In the genomic region with DNA sequence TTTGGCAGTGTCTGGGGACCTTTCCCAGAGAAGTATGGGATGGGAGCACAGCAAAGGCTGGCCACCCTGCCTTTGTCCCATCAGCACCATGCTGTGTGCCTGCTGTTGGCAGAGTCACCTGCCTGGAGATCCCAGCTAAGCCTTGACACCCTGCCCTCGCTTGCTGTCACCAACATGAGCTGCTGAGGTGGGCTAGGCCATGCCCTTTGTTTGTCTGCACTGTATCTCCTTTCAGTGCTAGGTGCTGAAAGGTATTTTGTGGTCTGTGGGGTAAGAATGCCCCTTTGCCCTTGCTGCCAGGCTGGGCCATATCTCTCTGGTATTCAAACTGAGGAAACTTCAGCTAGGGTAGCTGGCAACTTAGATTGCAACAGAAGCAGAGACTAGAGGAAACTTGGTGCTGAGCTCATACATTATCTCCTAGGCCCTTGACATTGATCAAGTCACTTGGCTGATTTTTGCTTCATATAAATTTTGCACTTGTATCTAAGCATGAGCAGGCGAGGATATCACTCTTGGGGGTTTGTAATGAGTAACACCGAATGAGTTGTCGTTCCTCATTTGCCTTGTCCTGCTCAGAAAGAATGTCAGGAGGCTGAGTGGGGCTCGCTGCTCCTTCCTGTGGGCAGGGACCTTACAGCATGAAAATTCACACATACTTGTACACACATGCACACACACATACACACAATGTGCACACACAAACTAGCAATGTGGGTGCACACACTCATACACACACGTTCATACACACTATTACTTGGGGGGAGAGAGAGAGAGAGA, we compare ENCODE assay signal across 20 mouse cellular contexts.
DNase-seq lines count a peak whose midpoint lies in the region; ATAC-seq and TF ChIP-seq lines count a peak whose summit lies in the region.
"Had no signal": no experiment of that assay in that cellular context is flagged by ENCODE, and none has a peak within 500 bp of the region (broad histone marks: within the 10 kb centered on the region; RNA-seq: fewer than 3 reads in every experiment).

No protein-coding gene starts in this region.

- TF ChIP-seq POLR2A in lung, adult 2 months (IDR thresholded peaks at IDR 0.05; ENCODE audit: borderline replicate concordance, extremely low read depth, low read depth, low read length), result no peak

- TF ChIP-seq CTCF in lung, adult 2 months (IDR thresholded peaks at IDR 0.05; ENCODE audit: insufficient read depth, low read length), result no peak

- peaks cover 18 to 21% of the 10 kb centered on the region in 2 experiments for H3K4me1 ChIP-seq in heart, embryonic 14.5 days (ENCODE audit: control insufficient read depth in 2 of 2, insufficient read depth in 2 of 2, low read length in 2 of 2)
- no peaks in the 10 kb centered on the region; the same call in 1 of the 2 replicates for H3K4me1 ChIP-seq in lung, adult 2 months (ENCODE audit: control insufficient read depth, insufficient read depth, low read length)
- H3K4me1 ChIP-seq: embryonic facial prominence, embryonic 12.5 days; midbrain, embryonic 15.5 days had no signal

- no peak overlapping the region for H3K4me2 ChIP-seq in heart, embryonic 14.5 days (ENCODE audit: low read length)
- H3K4me2 ChIP-seq: embryonic facial prominence, embryonic 12.5 days; liver, embryonic 15.5 days; midbrain, embryonic 15.5 days had no signal

- H3K9me3 ChIP-seq in heart, embryonic 14.5 days (ENCODE audit: control insufficient read depth, low read length), result peaks cover 12% of the 10 kb centered on the region
- H3K9me3 ChIP-seq: embryonic facial prominence, embryonic 12.5 days; liver, embryonic 15.5 days; midbrain, embryonic 15.5 days had no signal

- H3K27ac ChIP-seq in heart, embryonic 14.5 days (replicated peaks in 1 of 2; ENCODE audit: control insufficient read depth in 1 of 2, insufficient read depth in 1 of 2, low read depth in 2 of 2, low read length in 2 of 2), result peak overlapping the region; percentile 85 to 92
- H3K27ac ChIP-seq: embryonic facial prominence, embryonic 12.5 days; hindbrain, postnatal 0 days; kidney, postnatal 0 days; liver, embryonic 15.5 days; midbrain, embryonic 15.5 days had no signal

- intact Hi-C loops in heart, postnatal 36 days (cut with DNase I), result no loop called here

- H3K9ac ChIP-seq in heart, embryonic 14.5 days (ENCODE audit: low read length), result peak overlapping the region; percentile 45; the same call in 1 of the 2 replicates
- H3K9ac ChIP-seq: embryonic facial prominence, embryonic 12.5 days; forebrain, postnatal 0 days; liver, embryonic 15.5 days; midbrain, embryonic 15.5 days had no signal

- H3K27me3 ChIP-seq in heart, embryonic 14.5 days (ENCODE audit: control insufficient read depth, insufficient read depth, low read length), result no peaks in the 10 kb centered on the region
- H3K27me3 ChIP-seq: embryonic facial prominence, embryonic 12.5 days; liver, embryonic 15.5 days; midbrain, embryonic 15.5 days had no signal

- ATAC-seq in common myeloid progenitor, adult 5-6 weeks (replicated peaks; ENCODE audit: low read depth, poor library complexity, severe bottlenecking), result peak; percentile 37
- peak; percentile 90 for ATAC-seq in heart, embryonic 14.5 days (ENCODE audit: insufficient number of reproducible peaks, insufficient read depth, low FRiP score, low read depth)
- peak; percentile 24 for ATAC-seq in megakaryocyte progenitor cell, adult 5-6 weeks (replicated peaks; ENCODE audit: poor library complexity)
- ATAC-seq: forebrain, postnatal 0 days; hindbrain, postnatal 0 days; lung, postnatal 0 days; midbrain, embryonic 15.5 days had no signal

- no peaks in the 10 kb centered on the region for H3K36me3 ChIP-seq in heart, embryonic 14.5 days (ENCODE audit: control insufficient read depth, insufficient read depth, low read length)
- H3K36me3 ChIP-seq: embryonic facial prominence, embryonic 12.5 days; liver, embryonic 15.5 days; midbrain, embryonic 15.5 days had no signal

- H3K4me3 ChIP-seq in heart, embryonic 14.5 days (ENCODE audit: control insufficient read depth in 1 of 2, insufficient read depth in 1 of 2, low read depth in 1 of 2, low read length in 2 of 2), result no peak overlapping the region
- no peak overlapping the region for H3K4me3 ChIP-seq in lung, adult 2 months (replicated peaks; ENCODE audit: extremely low read depth, low read depth, low read length)
- H3K4me3 ChIP-seq: embryonic facial prominence, embryonic 12.5 days; erythroblast, embryonic 14.5 days; liver, embryonic 15.5 days; midbrain, embryonic 15.5 days; myocyte had no signal

- peak; percentile 42 to 54 for DNase-seq in heart, adult 18-20 months
- DNase-seq in heart, postnatal 36 days, result no peak
- no peak for DNase-seq in lung, adult 2 months
- no peak for DNase-seq in urinary bladder, adult 2 months (ENCODE audit: low spot score)
- DNase-seq: adrenal gland, adult 2 months; cerebellum, adult 2 months; forebrain, postnatal 0 days; kidney, adult 11 months; thymus, postnatal 36 days had no signal

- 27% methylated on average over 6 of the region's 6 CpGs for WGBS in heart, embryonic 14.5 days
- WGBS in lung, adult 2 months, result 76% methylated on average over 6 of the region's 6 CpGs

Comparison
In these comparisons a context has a peak if more than half of its experiments do, and no peak if none do; other contexts are left out.
1. DNase-seq: peak in heart, adult 18-20 months (2 of 2); none in heart, postnatal 36 days (0 of 2), lung, adult 2 months (single experiment) and urinary bladder, adult 2 months (single experiment).
2. ATAC-seq: peak in every context shown above with its lines; median percentile 90 in heart, embryonic 14.5 days; 37 in common myeloid progenitor, adult 5-6 weeks; 24 in megakaryocyte progenitor cell, adult 5-6 weeks.